Mouse (Mus musculus): ENCODE data around the gene Tcp11l2.

- TF ChIP-seq CTCF (IDR thresholded peaks at IDR 0.05; ENCODE audit: low read depth), result no peak
- TF ChIP-seq EP300 (IDR thresholded peaks at IDR 0.05; ENCODE audit: low read depth), result no peak
These were observed 36.9 kb downstream of the Tcp11l2 start for GRCm38 (mm10) chr10:84613366-84613765.
